Mouse (Mus musculus) lung, postnatal 0 days (tissue): Measurements from ENCODE around the gene Ctxn2. TPM values are rescaled to one million over a fixed set of nuclear protein-coding genes. Genes with fewer than 3 reads are reported as not detected.

Experiments
- ATAC-seq: fragments of 200-750 bp; cut with Nextera tagmentation; 2 replicates; pipeline ENCODE4 v1.8.0; 2017; ENCODE audit warnings: moderate library complexity
- DNase-seq: peaks from one replicate; pipeline ENCODE4 v3.0.0-alpha.2; 2016; ENCODE audit warnings: low spot score
- H3K27ac ChIP-seq: fragments of 300-500 bp; sonication (generic); 2 replicates; pipeline ENCODE4 v1.5.1; 2014; ENCODE audit warnings: antibody characterized with exemption, mild to moderate bottlenecking, low read length, mixed read lengths
- H3K27me3 ChIP-seq: fragments of 300-500 bp; sonication (generic); replicated peaks from 2 replicates; pipeline ENCODE4 v1.6.1; 2014; ENCODE audit warnings: low read length, mixed read lengths; ENCODE audit not compliant: insufficient read depth
- H3K36me3 ChIP-seq: fragments of 300-500 bp; sonication (generic); 2 replicates; pipeline ENCODE4 v1.6.1; 2014; ENCODE audit warnings: low read length, mixed read lengths; ENCODE audit not compliant: insufficient read depth
- H3K4me1 ChIP-seq: fragments of 300-500 bp; sonication (generic); 2 replicates; pipeline ENCODE4 v1.6.1; 2014; ENCODE audit warnings: antibody characterized with exemption, low read depth, low read length, mixed read lengths; ENCODE audit not compliant: insufficient read depth
- H3K4me2 ChIP-seq: fragments of 300-500 bp; sonication (generic); replicated peaks from 2 replicates; pipeline ENCODE4 v1.6.1; 2014; ENCODE audit warnings: low read depth, mild to moderate bottlenecking, low read length, moderate library complexity, mixed read lengths
- H3K4me3 ChIP-seq: fragments of 300-500 bp; sonication (generic); 2 replicates; pipeline ENCODE4 v1.5.1; 2014; ENCODE audit warnings: low read depth, low read length
- H3K9ac ChIP-seq: fragments of 300-500 bp; sonication (generic); replicated peaks from 2 replicates; pipeline ENCODE4 v1.6.1; 2014; ENCODE audit warnings: low read depth, mild to moderate bottlenecking
- H3K9me3 ChIP-seq: fragments of 300-500 bp; sonication (generic); 2 replicates; pipeline ENCODE4 v1.6.1; 2016; ENCODE audit warnings: low read length, mixed read lengths
- CTCF ChIP-seq: IDR thresholded peaks from 2 replicates; pipeline ENCODE4 v1.5.1; 2016; ENCODE audit warnings: antibody characterized with exemption, mild to moderate bottlenecking
- EP300 ChIP-seq: IDR thresholded peaks from 2 replicates; pipeline ENCODE4 v1.6.1; 2016; ENCODE audit warnings: antibody characterized with exemption, mild to moderate bottlenecking, control low read depth
- WGBS: fragments of 180-500 bp; shearing (Covaris S2); extraction: QIAGEN DNeasy Blood & Tissue Kit; methylation state at CpG from one replicate; pipeline ENCODE4 v1.1.7; 2014; 5-methylcytosine and 5-hydroxymethylcytosine counted together
- polyA plus RNA-seq: library from polyadenylated mRNA; unstranded; fragments of >200 nt; fragmentation: Nextera tagmentation; extraction: Ambion mirVana; gene quantifications from 2 replicates; pipeline ENCODE4 v1.2.1, GENCODE M21; 2015

Gene Ctxn2
- polyA plus RNA-seq, 1 experiment from 2014 or later, result not detected

GRCm38 (mm10) chr2:125122288-125122623 is 14.2 kb upstream of the Ctxn2 start:
- WGBS, result 3% methylated on average over 4 of the region's 4 CpGs
- ATAC-seq, result no peak

GRCm38 (mm10) chr2:125122624-125123476 is 13.6 kb upstream of the Ctxn2 start:
- ATAC-seq (peak; percentile 76), DNase-seq (peak; percentile 58)
- peak overlapping the region; percentile 73 for H3K9ac ChIP-seq
- no peaks in the 10 kb centered on the region for H3K4me1 ChIP-seq
- no peaks in the 10 kb centered on the region for H3K36me3 ChIP-seq
- peak overlapping the region; percentile 60 for H3K4me3 ChIP-seq
- H3K9me3 ChIP-seq, result no peaks in the 10 kb centered on the region
- peak overlapping the region; percentile 73 for H3K27ac ChIP-seq
- H3K4me2 ChIP-seq, result peak overlapping the region; percentile 87
- no peaks in the 10 kb centered on the region for H3K27me3 ChIP-seq
- under 1% methylated on average over 54 of the region's 59 CpGs for WGBS
- no peak for TF ChIP-seq CTCF
- no peak for TF ChIP-seq EP300

More at GRCm38 (mm10) chr2:125122288-125122623, 14.2 kb upstream of the Ctxn2 start:
- H3K4me1 ChIP-seq, result no peaks in the 10 kb centered on the region
- DNase-seq, result peak; percentile 45
- no peaks in the 10 kb centered on the region for H3K27me3 ChIP-seq
- TF ChIP-seq EP300 (no peak), CTCF (no peak)
- no peak overlapping the region for H3K27ac ChIP-seq
- H3K9me3 ChIP-seq, result no peaks in the 10 kb centered on the region
- peak overlapping the region; percentile 87 for H3K4me2 ChIP-seq
- no peaks in the 10 kb centered on the region for H3K36me3 ChIP-seq
- H3K9ac ChIP-seq, result 0 out of 2 replicates have a peak overlapping the region, but pooled peaks have one; percentile 73
- H3K4me3 ChIP-seq, result peak overlapping the region; percentile 60

GRCm38 (mm10) chr2:125123477-125123852 is 13.0 kb upstream of the Ctxn2 start, which contains the start of gene Myef2:
Gene Myef2, minus strand, starts transcription at chr2:125123661.
- H3K4me3 ChIP-seq, result peak within 1 kb of the TSS; percentile 60
- H3K27me3 ChIP-seq, result no peaks in the 10 kb centered on the region
- H3K36me3 ChIP-seq, result no peaks in the 10 kb centered on the region
- no peaks in the 10 kb centered on the region for H3K9me3 ChIP-seq
- no peak for TF ChIP-seq EP300
- no peak for TF ChIP-seq CTCF
- H3K4me2 ChIP-seq, result peak within 1 kb of the TSS; percentile 87
- ATAC-seq (peak; percentile 95), DNase-seq (peak; percentile 88)
- H3K4me1 ChIP-seq, result no peaks in the 10 kb centered on the region
- H3K9ac ChIP-seq, result peak within 1 kb of the TSS; percentile 73
- H3K27ac ChIP-seq, result peak within 1 kb of the TSS; percentile 73
- WGBS, result 0% methylated on average over 31 of the region's 48 CpGs

- Histone ChIP-seq H3K27me3 (no peaks in the 10 kb centered on the region), H3K36me3 (no peaks in the 10 kb centered on the region), H3K4me2 (no peak overlapping the region), H3K4me3 (no peak overlapping the region), H3K9ac (no peak overlapping the region), H3K27ac (no peak overlapping the region), H3K9me3 (no peaks in the 10 kb centered on the region), H3K4me1 (no peaks in the 10 kb centered on the region)
- ATAC-seq (no peak), DNase-seq (no peak)
- WGBS, result 28% methylated on average over 4 of the region's 4 CpGs
- TF ChIP-seq CTCF (no peak), EP300 (no peak)
These were observed 10.7 kb upstream of the Ctxn2 start for GRCm38 (mm10) chr2:125125824-125126223.

GRCm38 (mm10) chr2:125126792-125127191 is 9.7 kb upstream of the Ctxn2 start:
- Histone ChIP-seq H3K27ac (no peak overlapping the region), H3K4me3 (no peak overlapping the region), H3K9me3 (no peaks in the 10 kb centered on the region), H3K27me3 (no peaks in the 10 kb centered on the region), H3K9ac (no peak overlapping the region), H3K4me2 (no peak overlapping the region), H3K36me3 (no peaks in the 10 kb centered on the region), H3K4me1 (no peaks in the 10 kb centered on the region)
- DNase-seq (no peak), ATAC-seq (no peak)
- WGBS, result 72% methylated on average over 3 of the region's 3 CpGs
- TF ChIP-seq EP300, result no peak
- no peak for TF ChIP-seq CTCF

GRCm38 (mm10) chr2:125134113-125134512 is 2.4 kb upstream of the Ctxn2 start:
- no peak overlapping the region for H3K9ac ChIP-seq
- no peaks in the 10 kb centered on the region for H3K9me3 ChIP-seq
- peaks cover 5% of the 10 kb centered on the region; the same call in 1 of the 2 replicates for H3K4me1 ChIP-seq
- H3K4me2 ChIP-seq, result no peak overlapping the region
- H3K4me3 ChIP-seq, result no peak overlapping the region
- TF ChIP-seq CTCF (no peak), EP300 (no peak)
- no peaks in the 10 kb centered on the region for H3K36me3 ChIP-seq
- no peaks in the 10 kb centered on the region for H3K27me3 ChIP-seq
- DNase-seq (no peak), ATAC-seq (no peak)
- 34% methylated on average over 4 of the region's 4 CpGs for WGBS
- H3K27ac ChIP-seq, result no peak overlapping the region
